Mouse (Mus musculus): Measurements from ENCODE around the gene Krt84. TPM values are rescaled to one million over a fixed set of nuclear protein-coding genes. Genes with fewer than 3 reads are reported as not detected.
"Not testable (repeated sequence)": the region's sequence is repeated elsewhere in the genome, so short reads cannot be mapped to it uniquely, and the experiment has no call there.

Krt84 gene
- polyA plus RNA-seq, 1 experiment from 2014 or later = not detected

GRCm38 (mm10) chr15:101537864-101538579, 5.4 kb upstream of the Krt84 start:
- WGBS = 55% methylated on average over 7 of the region's 7 CpGs
- H3K4me1 ChIP-seq = peaks cover 25% of the 10 kb centered on the region
- H3K9me3 ChIP-seq = no peaks in the 10 kb centered on the region
- DNase-seq (ENCODE audit: extremely low spot score, low spot score) = no peak
- H3K27ac ChIP-seq = no peak overlapping the region; the same call in 1 of the 2 replicates
- no peaks in the 10 kb centered on the region for H3K27me3 ChIP-seq (ENCODE audit: poor library complexity, severe bottlenecking)
- no peak overlapping the region for H3K4me3 ChIP-seq
- no peaks in the 10 kb centered on the region for H3K36me3 ChIP-seq (replicated peaks)

DNA sequence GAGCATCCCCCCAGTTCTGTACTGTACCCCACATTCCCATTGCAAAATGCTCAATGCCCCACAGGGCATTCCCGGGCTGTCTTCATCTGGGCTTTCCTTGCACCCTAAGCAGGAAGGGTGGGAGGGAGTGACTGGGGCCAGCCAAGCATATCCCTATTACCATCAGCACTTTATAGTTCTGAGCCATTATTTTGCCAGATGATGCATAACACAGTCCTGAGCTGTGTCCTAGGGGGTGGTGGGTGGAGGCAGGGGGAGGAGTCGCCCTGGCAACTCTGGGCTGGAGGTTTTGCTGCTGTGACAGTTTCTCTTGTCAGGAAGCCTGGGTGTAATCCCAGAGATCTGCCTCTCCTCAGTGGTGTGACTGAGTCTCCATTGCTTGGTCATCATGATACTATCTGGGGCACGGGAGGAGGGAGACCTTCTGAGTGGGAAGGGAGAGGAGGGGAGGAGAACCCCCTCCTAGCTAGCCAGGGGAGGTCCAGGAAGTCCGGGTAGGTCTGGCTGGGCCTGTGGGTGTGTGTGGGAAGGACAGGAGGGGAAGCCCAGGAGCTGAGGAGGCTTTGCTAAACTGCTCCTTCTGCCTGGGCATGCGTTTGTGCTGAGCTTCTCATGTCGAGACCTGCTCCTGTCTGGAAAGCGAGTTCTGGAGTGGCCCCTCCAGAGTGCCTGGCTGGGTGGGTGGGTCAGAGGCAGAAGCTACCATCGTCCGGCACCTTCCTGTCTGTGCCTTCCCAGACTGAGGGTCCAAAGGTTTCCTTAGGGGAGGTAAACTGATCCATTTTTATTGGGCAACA, 3.6 kb upstream of the Krt84 start:
- peaks cover 13% of the 10 kb centered on the region; the same call in 1 of the 2 replicates for H3K4me1 ChIP-seq
- H3K4me3 ChIP-seq = no peak overlapping the region
- 75% methylated on average over 9 of the region's 9 CpGs for WGBS
- DNase-seq (ENCODE audit: extremely low spot score, low spot score) = no peak
- H3K27me3 ChIP-seq (ENCODE audit: poor library complexity, severe bottlenecking) = no peaks in the 10 kb centered on the region
- H3K36me3 ChIP-seq (replicated peaks) = no peaks in the 10 kb centered on the region
- H3K27ac ChIP-seq = no peak overlapping the region
- H3K9me3 ChIP-seq = no peaks in the 10 kb centered on the region

DNA sequence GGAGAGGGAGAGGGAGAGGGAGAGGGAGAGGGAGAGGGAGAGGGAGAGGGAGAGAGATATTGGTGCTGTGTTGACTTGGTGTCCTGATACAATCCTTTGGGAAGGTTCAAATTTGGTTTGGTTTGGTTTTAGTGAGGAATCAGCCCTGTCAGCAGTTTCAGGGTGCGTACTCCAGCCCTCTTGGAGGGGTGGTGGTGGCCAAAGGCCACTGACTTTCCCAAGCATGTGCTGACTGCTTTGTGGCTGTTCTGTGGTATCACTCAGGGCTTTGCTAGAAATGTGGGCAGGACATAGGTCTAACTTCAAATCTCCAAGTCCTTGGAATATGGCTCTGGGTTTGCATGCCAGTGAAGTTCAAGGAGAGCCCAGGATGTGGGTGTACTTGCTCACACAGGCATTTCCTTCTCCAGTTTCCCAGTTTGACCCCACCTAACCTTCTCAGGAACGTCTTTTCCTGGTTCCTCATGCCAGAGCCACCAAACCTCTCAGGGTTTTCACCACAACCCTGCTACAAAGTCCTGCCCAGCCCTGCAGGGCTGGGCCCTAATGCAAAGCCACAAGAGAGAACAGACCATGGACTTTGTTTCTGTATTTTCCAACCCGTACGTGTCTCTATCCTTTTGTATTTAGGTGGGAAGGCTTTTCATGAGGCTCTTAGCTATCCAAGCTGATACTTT, 9.9 kb downstream of the Krt84 start:
- no peaks in the 10 kb centered on the region for H3K9me3 ChIP-seq
- 84% methylated on average over 4 of the region's 4 CpGs for WGBS
- H3K27me3 ChIP-seq (ENCODE audit: poor library complexity, severe bottlenecking) = no peaks in the 10 kb centered on the region
- 0 out of 2 replicates have a peak, but pooled peaks cover 4% of the 10 kb centered on the region for H3K4me1 ChIP-seq
- no peak overlapping the region for H3K27ac ChIP-seq
- no peaks in the 10 kb centered on the region for H3K36me3 ChIP-seq (replicated peaks)
- DNase-seq (ENCODE audit: extremely low spot score, low spot score) = no peak
- no peak overlapping the region for H3K4me3 ChIP-seq

DNA sequence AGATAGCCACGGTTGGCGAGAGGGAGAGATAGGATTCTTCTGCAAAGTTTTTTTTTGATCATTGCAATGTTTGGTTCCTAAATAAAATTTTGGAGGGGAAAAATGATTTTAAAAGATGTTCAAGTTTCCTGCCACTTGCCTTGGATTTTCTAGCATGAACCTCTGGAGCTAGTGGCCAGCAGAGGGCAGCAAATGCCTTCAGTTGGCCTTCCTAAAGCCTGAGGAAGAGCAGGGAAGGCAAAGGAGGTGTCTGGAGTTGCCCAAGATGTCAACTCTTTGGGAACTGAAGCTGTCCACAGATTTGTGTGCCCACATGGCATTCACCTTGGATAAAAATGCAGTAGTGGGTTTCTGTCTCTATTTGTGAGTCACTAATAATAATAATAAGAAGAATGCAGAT, 12.8 kb downstream of the Krt84 start:
- H3K27me3 ChIP-seq (ENCODE audit: poor library complexity, severe bottlenecking) = no peaks in the 10 kb centered on the region
- no peaks in the 10 kb centered on the region for H3K9me3 ChIP-seq
- H3K27ac ChIP-seq = no peak overlapping the region
- H3K4me1 ChIP-seq = 0 out of 2 replicates have a peak, but pooled peaks cover 4% of the 10 kb centered on the region
- DNase-seq (ENCODE audit: extremely low spot score, low spot score) = peak; percentile 74
- 17% methylated on average over 2 of the region's 2 CpGs for WGBS
- no peaks in the 10 kb centered on the region for H3K36me3 ChIP-seq (replicated peaks)
- no peak overlapping the region for H3K4me3 ChIP-seq

GRCm38 (mm10) chr15:101517161-101517560, 15.5 kb downstream of the Krt84 start, which contains the start of gene Gm49425:
TSS of gene Gm49425 (minus strand) at chr15:101517261.
- not testable (repeated sequence) for H3K9me3 ChIP-seq; DNase-seq (ENCODE audit: extremely low spot score, low spot score); H3K27me3 ChIP-seq (ENCODE audit: poor library complexity, severe bottlenecking); H3K4me3 ChIP-seq; H3K4me1 ChIP-seq; H3K36me3 ChIP-seq (replicated peaks); H3K27ac ChIP-seq
- WGBS = 76% methylated on average over 2 of the region's 2 CpGs

DNA sequence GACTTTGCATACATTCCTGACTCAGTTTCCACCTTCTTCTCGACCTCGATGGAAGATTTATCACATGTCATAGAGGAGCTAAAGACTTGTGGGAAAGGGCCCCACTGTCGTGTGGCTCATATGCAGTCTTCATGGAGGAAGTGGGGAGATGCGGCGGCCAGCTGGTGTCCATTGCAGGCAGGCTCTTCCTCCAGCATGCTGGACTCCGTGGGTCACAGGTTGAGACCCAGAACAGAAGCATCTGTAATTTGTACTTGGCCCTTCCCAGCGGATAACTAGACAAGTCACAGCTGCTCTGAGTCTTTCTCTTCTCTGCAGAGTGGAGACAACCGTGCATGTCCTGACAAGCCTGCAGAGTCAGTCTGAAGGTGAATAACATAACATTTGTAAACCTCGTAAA, 24.4 kb downstream of the Krt84 start:
- H3K9me3 ChIP-seq = no peaks in the 10 kb centered on the region
- no peaks in the 10 kb centered on the region for H3K36me3 ChIP-seq (replicated peaks)
- WGBS = 83% methylated on average over 9 of the region's 9 CpGs
- H3K4me3 ChIP-seq = no peak overlapping the region
- no peak overlapping the region for H3K27ac ChIP-seq
- H3K4me1 ChIP-seq = peaks cover 13% of the 10 kb centered on the region
- DNase-seq (ENCODE audit: extremely low spot score, low spot score) = no peak
- no peaks in the 10 kb centered on the region for H3K27me3 ChIP-seq (ENCODE audit: poor library complexity, severe bottlenecking)

DNA sequence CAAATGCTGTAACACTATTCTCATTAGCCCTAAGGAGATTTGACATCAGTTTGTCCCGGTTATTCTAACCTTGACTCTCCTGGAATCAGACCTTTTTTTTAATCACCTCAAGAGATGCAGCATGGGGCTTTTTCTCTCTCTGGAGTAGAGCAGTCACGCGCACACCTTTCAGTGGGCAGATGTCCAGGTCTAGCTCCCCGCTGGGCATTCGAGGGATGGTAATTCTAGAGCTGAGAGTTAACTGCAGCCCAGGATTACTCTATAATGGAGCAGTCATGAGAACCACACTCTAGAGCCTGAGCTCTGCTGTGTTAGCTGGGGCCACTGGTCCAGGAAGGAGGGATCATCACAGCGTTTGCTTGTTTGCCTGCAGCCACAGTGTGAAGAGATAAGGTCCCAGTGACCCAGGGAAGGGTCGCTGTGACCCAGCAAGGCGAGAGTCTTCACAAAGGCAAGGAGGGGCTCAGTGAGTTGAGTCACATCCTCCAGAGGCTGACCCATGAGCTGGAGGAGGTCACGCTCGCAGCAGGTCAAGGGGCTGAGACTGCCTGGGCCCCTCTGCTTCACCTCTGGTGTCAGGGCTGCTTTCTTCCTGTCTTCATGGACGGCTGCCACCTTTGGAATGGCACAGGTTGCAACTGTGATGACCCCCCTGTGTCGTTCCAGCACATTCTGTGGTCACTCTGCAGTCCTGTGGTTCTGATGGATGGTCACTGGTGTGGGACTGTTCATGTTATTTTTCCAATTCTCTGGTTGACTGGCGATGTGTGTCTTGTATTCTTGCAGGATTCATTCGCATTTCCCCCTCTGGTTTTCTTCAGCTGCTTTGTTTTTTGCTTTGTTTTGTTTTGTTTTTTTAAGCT, 25.5 kb downstream of the Krt84 start:
- Histone ChIP-seq H3K36me3 (replicated peaks) (no peaks in the 10 kb centered on the region), H3K27me3 (ENCODE audit: poor library complexity, severe bottlenecking) (no peaks in the 10 kb centered on the region), H3K4me1 (peaks cover 13% of the 10 kb centered on the region), H3K9me3 (no peaks in the 10 kb centered on the region), H3K27ac (0 out of 2 replicates have a peak overlapping the region, but pooled peaks have one; percentile 21), H3K4me3 (no peak overlapping the region)
- WGBS = 66% methylated on average over 14 of the region's 14 CpGs
- no peak for DNase-seq (ENCODE audit: extremely low spot score, low spot score)

DNA sequence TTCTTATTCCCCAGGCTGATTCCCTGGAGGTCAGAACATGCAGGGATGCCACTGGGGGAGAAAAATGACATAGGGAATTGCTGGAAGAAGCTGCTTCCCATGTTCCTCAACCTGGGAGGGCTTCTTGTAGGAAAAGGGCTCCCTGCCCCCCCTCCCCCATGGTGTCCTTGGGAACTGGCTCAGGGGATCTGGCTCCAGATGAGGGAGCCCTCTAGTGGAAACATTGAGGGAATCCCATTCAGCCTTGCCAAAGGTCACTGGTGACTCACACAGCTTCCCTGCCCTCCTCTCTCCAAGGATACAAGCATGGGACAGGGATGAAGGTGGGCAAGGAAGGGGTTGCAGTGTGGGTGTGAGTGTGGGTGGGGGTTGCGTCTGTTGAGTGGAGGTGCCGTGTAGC, 35.4 kb downstream of the Krt84 start:
- Histone ChIP-seq H3K36me3 (replicated peaks) (no peaks in the 10 kb centered on the region), H3K4me3 (no peak overlapping the region), H3K9me3 (no peaks in the 10 kb centered on the region), H3K27me3 (ENCODE audit: poor library complexity, severe bottlenecking) (no peaks in the 10 kb centered on the region), H3K4me1 (0 out of 2 replicates have a peak, but pooled peaks cover 12% of the 10 kb centered on the region), H3K27ac (no peak overlapping the region)
- 76% methylated on average over 2 of the region's 2 CpGs for WGBS
- DNase-seq (ENCODE audit: extremely low spot score, low spot score) = no peak

GRCm38 (mm10) chr15:101495266-101495665, 37.4 kb downstream of the Krt84 start:
- WGBS = 92% methylated on average over 8 of the region's 8 CpGs
- Histone ChIP-seq H3K36me3 (replicated peaks) (no peaks in the 10 kb centered on the region), H3K27ac (no peak overlapping the region), H3K4me1 (peaks cover 18% of the 10 kb centered on the region), H3K27me3 (ENCODE audit: poor library complexity, severe bottlenecking) (no peaks in the 10 kb centered on the region), H3K4me3 (no peak overlapping the region), H3K9me3 (no peaks in the 10 kb centered on the region)
- DNase-seq (ENCODE audit: extremely low spot score, low spot score) = no peak

GRCm38 (mm10) chr15:101494203-101494602, 38.4 kb downstream of the Krt84 start:
- no peak for DNase-seq (ENCODE audit: extremely low spot score, low spot score)
- H3K27ac ChIP-seq = no peak overlapping the region

GRCm38 (mm10) chr15:101493713-101494112, 38.9 kb downstream of the Krt84 start:
- Histone ChIP-seq H3K4me3 (no peak overlapping the region), H3K36me3 (replicated peaks) (no peaks in the 10 kb centered on the region), H3K9me3 (no peaks in the 10 kb centered on the region), H3K27me3 (ENCODE audit: poor library complexity, severe bottlenecking) (no peaks in the 10 kb centered on the region), H3K4me1 (peaks cover 14% of the 10 kb centered on the region), H3K27ac (no peak overlapping the region)
- no peak for DNase-seq (ENCODE audit: extremely low spot score, low spot score)
- WGBS = 90% methylated on average over 6 of the region's 6 CpGs

More at GRCm38 (mm10) chr15:101494203-101494602, 38.4 kb downstream of the Krt84 start:
- no peaks in the 10 kb centered on the region for H3K27me3 ChIP-seq (ENCODE audit: poor library complexity, severe bottlenecking)
- H3K4me1 ChIP-seq = peaks cover 14% of the 10 kb centered on the region
- no peaks in the 10 kb centered on the region for H3K36me3 ChIP-seq (replicated peaks)
- 80% methylated on average over 1 of the region's 1 CpGs for WGBS
- H3K4me3 ChIP-seq = no peak overlapping the region
- H3K9me3 ChIP-seq = no peaks in the 10 kb centered on the region

- whole genome bisulfite sequencing = 77% methylated on average over 8 of the region's 8 CpGs
- Histone ChIP-seq H3K36me3 (replicated peaks) (no peaks in the 10 kb centered on the region), H3K4me1 (peaks cover 9% of the 10 kb centered on the region), H3K9me3 (no peaks in the 10 kb centered on the region), H3K4me3 (no peak overlapping the region), H3K27me3 (ENCODE audit: poor library complexity, severe bottlenecking) (no peaks in the 10 kb centered on the region), H3K27ac (no peak overlapping the region)
- no peak for DNase-seq (ENCODE audit: extremely low spot score, low spot score)
These were observed 39.9 kb downstream of the Krt84 start for GRCm38 (mm10) chr15:101492718-101493117.
